Mouse (Mus musculus) CD4-positive, CD25-positive, alpha-beta regulatory T cell, adult 2 months (primary cell): ENCODE results near the gene Myom1.

Source experiments
- DNase-seq: peaks from one replicate; pipeline ENCODE4 v3.0.0-alpha.2; 2012; ENCODE audit warnings: low read depth, low spot score

Gene Myom1

GRCm38 (mm10) chr17:70991706-70992625, 10.5 kb upstream of the Myom1 start:
- peak; percentile 84 for DNase-seq

GRCm38 (mm10) chr17:70992662-70993061, 9.8 kb upstream of the Myom1 start:
- no peak for DNase-seq

- no peak for DNase-seq
Measured at GRCm38 (mm10) chr17:70993385-70993807, 9.0 kb upstream of the Myom1 start.

GRCm38 (mm10) chr17:70994671-70995070, 7.8 kb upstream of the Myom1 start:
- DNase-seq = no peak

GRCm38 (mm10) chr17:70995551-70995950, 6.9 kb upstream of the Myom1 start:
- DNase-seq = no peak

- no peak for DNase-seq
Measured at GRCm38 (mm10) chr17:70997836-70998235, 4.6 kb upstream of the Myom1 start.

- DNase-seq = no peak
Measured at GRCm38 (mm10) chr17:70998400-70998975, 3.9 kb upstream of the Myom1 start.

GRCm38 (mm10) chr17:70999187-70999586, 3.2 kb upstream of the Myom1 start:
- no peak for DNase-seq

- no peak for DNase-seq
Measured at GRCm38 (mm10) chr17:71000255-71000654, 2.2 kb upstream of the Myom1 start.

GRCm38 (mm10) chr17:71001067-71001466, 1.4 kb upstream of the Myom1 start:
- DNase-seq = no peak

GRCm38 (mm10) chr17:71001699-71002080, 743 bp upstream of the Myom1 start:
- DNase-seq = peak; percentile 64

GRCm38 (mm10) chr17:71002744-71003094, 286 bp downstream of the Myom1 start, which contains the start of gene Myl12a:
Gene Myl12a (minus strand): TSS chr17:71002878.
- DNase-seq = no peak

- no peak for DNase-seq
Measured at GRCm38 (mm10) chr17:71003112-71003511, 679 bp downstream of the Myom1 start.

- DNase-seq = no peak
Measured at GRCm38 (mm10) chr17:71003721-71004120, 1.3 kb downstream of the Myom1 start.

GRCm38 (mm10) chr17:71004186-71004960, 1.9 kb downstream of the Myom1 start:
- no peak for DNase-seq

GRCm38 (mm10) chr17:71006976-71007375, 4.5 kb downstream of the Myom1 start:
- DNase-seq = no peak

GRCm38 (mm10) chr17:71008676-71009075, 6.2 kb downstream of the Myom1 start:
- DNase-seq = no peak

GRCm38 (mm10) chr17:71009751-71010150, 7.3 kb downstream of the Myom1 start:
- no peak for DNase-seq

GRCm38 (mm10) chr17:71010646-71011242, 8.3 kb downstream of the Myom1 start:
- DNase-seq = peak; percentile 54

- no peak for DNase-seq
Measured at GRCm38 (mm10) chr17:71011931-71012662, 9.7 kb downstream of the Myom1 start.

GRCm38 (mm10) chr17:71013105-71013504, 10.7 kb downstream of the Myom1 start:
- DNase-seq = no peak
